Mouse (Mus musculus) C2C12 (cell line): ENCODE data around the gene Fscb. TPM values are rescaled to one million over a fixed set of nuclear protein-coding genes. Genes with fewer than 3 reads are reported as not detected.

Experiments
- H3K27me3 ChIP-seq: one replicate; pipeline ENCODE4 v1.6.1; 2011; ENCODE audit not compliant: control insufficient read depth, insufficient read depth, insufficient read length
- H3K36me3 ChIP-seq: one replicate; pipeline ENCODE4 v1.6.1; 2011; ENCODE audit not compliant: control insufficient read depth, insufficient read depth
- H3K4me3 ChIP-seq: one replicate; pipeline ENCODE4 v1.5.1; 2011; ENCODE audit warnings: mild to moderate bottlenecking, control low read depth; ENCODE audit not compliant: poor library complexity, insufficient read depth, severe bottlenecking
- H3K79me2 ChIP-seq: one replicate; pipeline ENCODE4 v1.6.1; 2011; ENCODE audit not compliant: control insufficient read depth, insufficient read depth
- H3K79me3 ChIP-seq: one replicate; pipeline ENCODE4 v1.6.1; 2011; ENCODE audit warnings: low read depth, control low read depth
- H3ac ChIP-seq: one replicate; pipeline ENCODE3; 2011; ENCODE audit warnings: low read depth; ENCODE audit not compliant: control insufficient read depth, insufficient read length
- CEBPB ChIP-seq: IDR thresholded peaks from one replicate; pipeline ENCODE4 v1.6.1; 2011; ENCODE audit warnings: low read depth, mild to moderate bottlenecking, control low read depth, moderate library complexity
- CTCF ChIP-seq: IDR thresholded peaks from one replicate; pipeline ENCODE4 v1.5.1; 2011; ENCODE audit not compliant: control insufficient read depth, insufficient read depth, insufficient read length
- FOSL1 ChIP-seq: IDR thresholded peaks from one replicate; pipeline ENCODE4 v1.8.0; 2011; ENCODE audit warnings: mild to moderate bottlenecking, low read length; ENCODE audit not compliant: poor library complexity, insufficient read depth, severe bottlenecking
- MAX ChIP-seq: IDR thresholded peaks from one replicate; pipeline ENCODE4 v1.6.1; 2011; ENCODE audit warnings: mild to moderate bottlenecking, control low read depth
- MYOD1 ChIP-seq: IDR thresholded peaks from one replicate; pipeline ENCODE4 v1.6.1; 2011; ENCODE audit warnings: low read depth; ENCODE audit not compliant: control insufficient read depth, insufficient read length
- MYOG ChIP-seq: IDR thresholded peaks from one replicate; pipeline ENCODE4 v1.6.1; 2011; ENCODE audit not compliant: control insufficient read depth, insufficient read length; ENCODE audit errors: extremely low read depth
- USF1 ChIP-seq: IDR thresholded peaks from one replicate; pipeline ENCODE4 v1.6.1; 2011; ENCODE audit warnings: low read depth, mild to moderate bottlenecking, control low read depth, moderate library complexity
- long read RNA-seq, 2 experiments: library from polyadenylated mRNA; unstranded; transcript quantifications; one replicate each; pipeline ENCODE4 v2.0.0; 2019 to 2020
- polyA plus RNA-seq: library from polyadenylated mRNA; unstranded; fragments of >200 nt; fragmentation: generic; extraction: Trizol; gene quantifications from one replicate; pipeline ENCODE4 v1.2.1, GENCODE M21; 2012; ENCODE audit warnings: missing spikeins

Gene Fscb
- polyA plus RNA-seq: not detected
- long read RNA-seq, experiment 1: 0 reads
- long read RNA-seq, experiment 2: 0 reads

- no peak within 1 kb of the TSS for H3K4me3 ChIP-seq
- H3K79me3 ChIP-seq: no peaks in the 10 kb centered on the region
- no peak within 1 kb of the TSS for H3ac ChIP-seq
- H3K79me2 ChIP-seq: no peaks in the 10 kb centered on the region
- TF ChIP-seq FOSL1: no peak
- TF ChIP-seq MYOG: no peak
- no peak for TF ChIP-seq MAX
- no peak for TF ChIP-seq CTCF
- TF ChIP-seq MYOD1: no peak
- TF ChIP-seq CEBPB: no peak
- TF ChIP-seq USF1: no peak
- H3K36me3 ChIP-seq: no peaks in the 10 kb centered on the region
- H3K27me3 ChIP-seq: no peaks in the 10 kb centered on the region
Observed at GRCm38 (mm10) chr12:64474590-64474989, at the start of gene Fscb. TSS of gene Fscb (minus strand) at chr12:64474690.

- Histone ChIP-seq H3K79me3 (no peaks in the 10 kb centered on the region), H3K36me3 (no peaks in the 10 kb centered on the region), H3K79me2 (no peaks in the 10 kb centered on the region), H3K4me3 (no peak overlapping the region), H3ac (no peak overlapping the region), H3K27me3 (no peaks in the 10 kb centered on the region)
- TF ChIP-seq CTCF (no peak), CEBPB (no peak), MYOD1 (no peak), USF1 (no peak)
Observed at GRCm38 (mm10) chr12:64516775-64517174, 42.3 kb upstream of the Fscb start.

- Histone ChIP-seq H3K79me2 (no peaks in the 10 kb centered on the region), H3K4me3 (no peak overlapping the region), H3K27me3 (no peaks in the 10 kb centered on the region), H3K79me3 (no peaks in the 10 kb centered on the region), H3ac (no peak overlapping the region), H3K36me3 (no peaks in the 10 kb centered on the region)
- TF ChIP-seq FOSL1: no peak
- no peak for TF ChIP-seq MYOD1
- no peak for TF ChIP-seq CEBPB
- no peak for TF ChIP-seq MAX
- TF ChIP-seq MYOG: no peak
- no peak for TF ChIP-seq USF1
Observed at GRCm38 (mm10) chr12:64513439-64513838, 38.9 kb upstream of the Fscb start.

GRCm38 (mm10) chr12:64497706-64498105 lies 23.2 kb upstream of the Fscb start:
- Histone ChIP-seq H3K79me3 (no peaks in the 10 kb centered on the region), H3K79me2 (no peaks in the 10 kb centered on the region), H3ac (no peak overlapping the region), H3K36me3 (no peaks in the 10 kb centered on the region), H3K4me3 (no peak overlapping the region), H3K27me3 (no peaks in the 10 kb centered on the region)
- TF ChIP-seq MYOG: no peak
- no peak for TF ChIP-seq MAX
- TF ChIP-seq FOSL1: no peak
- TF ChIP-seq USF1: no peak
- no peak for TF ChIP-seq CEBPB
- TF ChIP-seq MYOD1: no peak
- no peak for TF ChIP-seq CTCF

GRCm38 (mm10) chr12:64473615-64474014 lies 875 bp downstream of the Fscb start:
- H3ac ChIP-seq: no peak overlapping the region
- H3K36me3 ChIP-seq: no peaks in the 10 kb centered on the region
- no peak overlapping the region for H3K4me3 ChIP-seq
- H3K79me3 ChIP-seq: no peaks in the 10 kb centered on the region
- no peaks in the 10 kb centered on the region for H3K79me2 ChIP-seq
- TF ChIP-seq MAX (no peak), USF1 (no peak), MYOG (no peak), MYOD1 (no peak), CEBPB (no peak), CTCF (no peak), FOSL1 (no peak)
- H3K27me3 ChIP-seq: no peaks in the 10 kb centered on the region

GRCm38 (mm10) chr12:64473136-64473535 lies 1.4 kb downstream of the Fscb start:
- Histone ChIP-seq H3K79me3 (no peaks in the 10 kb centered on the region), H3K4me3 (no peak overlapping the region), H3K79me2 (no peaks in the 10 kb centered on the region), H3K27me3 (no peaks in the 10 kb centered on the region), H3K36me3 (no peaks in the 10 kb centered on the region), H3ac (no peak overlapping the region)
- no peak for TF ChIP-seq MYOG
- no peak for TF ChIP-seq MYOD1
- TF ChIP-seq MAX: no peak
- no peak for TF ChIP-seq CEBPB
- TF ChIP-seq USF1: no peak
- TF ChIP-seq FOSL1: no peak
- no peak for TF ChIP-seq CTCF
